In genomic region chr2:173058263-173058662, GRCm38 (mm10) we compare ENCODE assay signal across 14 mouse cellular contexts. TPM values are rescaled to one million over a fixed set of nuclear protein-coding genes. Genes with fewer than 3 reads are reported as not detected.
DNase-seq lines count a peak whose midpoint lies in the region; ATAC-seq and TF ChIP-seq lines count a peak whose summit lies in the region.
"Had no signal": no experiment of that assay in that cellular context is flagged by ENCODE, and none has a peak within 500 bp of the region (broad histone marks: within the 10 kb centered on the region; RNA-seq: fewer than 3 reads in every experiment).

No protein-coding gene starts in this region.

- no peak for TF ChIP-seq POLR2A in brain, embryonic 14.5 days (IDR thresholded peaks at IDR 0.05; ENCODE audit: borderline replicate concordance, extremely low read depth, insufficient read depth, insufficient read length, poor library complexity, severe bottlenecking)

- no peaks in the 10 kb centered on the region for H3K36me3 ChIP-seq in heart, embryonic 10.5 days
- H3K36me3 ChIP-seq in midbrain, embryonic 10.5 days = no peaks in the 10 kb centered on the region
- no peaks in the 10 kb centered on the region for H3K36me3 ChIP-seq in midbrain, embryonic 16.5 days (ENCODE audit: control insufficient read depth, insufficient read depth, low read length)
- H3K36me3 ChIP-seq in limb, embryonic 15.5 days = no peaks in the 10 kb centered on the region

- no peak; the same call in 1 of the 2 replicates for ATAC-seq in midbrain, embryonic 16.5 days
- ATAC-seq in limb, embryonic 15.5 days (ENCODE audit: insufficient number of reproducible peaks, low FRiP score, low TSS enrichment, low read depth) = no peak
- ATAC-seq: liver, postnatal 0 days had no signal

- WGBS in heart, embryonic 10.5 days = 33% methylated on average over 11 of the region's 11 CpGs
- WGBS in midbrain, embryonic 10.5 days = 45% methylated on average over 11 of the region's 11 CpGs
- 26% methylated on average over 11 of the region's 11 CpGs for WGBS in midbrain, embryonic 16.5 days
- WGBS in limb, embryonic 15.5 days = 61% methylated on average over 11 of the region's 11 CpGs

- no peak overlapping the region for H3K9ac ChIP-seq in midbrain, embryonic 16.5 days (ENCODE audit: low read depth, low read length)
- no peak overlapping the region for H3K9ac ChIP-seq in limb, embryonic 15.5 days
- H3K9ac ChIP-seq: liver, postnatal 0 days had no signal

- no peaks in the 10 kb centered on the region for H3K27me3 ChIP-seq in heart, embryonic 10.5 days (ENCODE audit: insufficient read depth, poor library complexity, severe bottlenecking)
- no peaks in the 10 kb centered on the region for H3K27me3 ChIP-seq in midbrain, embryonic 10.5 days (ENCODE audit: low read depth, poor library complexity, severe bottlenecking)
- H3K27me3 ChIP-seq in midbrain, embryonic 16.5 days (ENCODE audit: control insufficient read depth, insufficient read depth, low read depth, low read length) = no peaks in the 10 kb centered on the region
- H3K27me3 ChIP-seq in limb, embryonic 15.5 days = no peaks in the 10 kb centered on the region

- H3K4me1 ChIP-seq in heart, embryonic 10.5 days = peaks cover 80% of the 10 kb centered on the region
- H3K4me1 ChIP-seq in midbrain, embryonic 10.5 days = peaks cover 35% of the 10 kb centered on the region
- no peaks in the 10 kb centered on the region for H3K4me1 ChIP-seq in midbrain, embryonic 16.5 days (ENCODE audit: control insufficient read depth, insufficient read depth, low read length)
- H3K4me1 ChIP-seq in limb, embryonic 15.5 days = peaks cover 14% of the 10 kb centered on the region; the same call in 1 of the 2 replicates

- no peak overlapping the region for H3K4me2 ChIP-seq in midbrain, embryonic 16.5 days (ENCODE audit: low read length)
- H3K4me2 ChIP-seq in limb, embryonic 15.5 days = no peak overlapping the region

- DNase-seq in heart, embryonic 10.5 days (ENCODE audit: low spot score) = no peak
- no peak for DNase-seq in heart, postnatal 36 days
- no peak for DNase-seq in midbrain, embryonic 10.5 days (ENCODE audit: low spot score)
- peak; percentile 18 for DNase-seq in brain, embryonic 14.5 days (ENCODE audit: low read depth)
- DNase-seq in testis, postnatal 14 days (ENCODE audit: low spot score) = no peak
- DNase-seq in left cerebral cortex, adult 11 months (ENCODE audit: low spot score) = no peak
- DNase-seq: cerebellum, adult 8-10 months; embryo, embryonic 11 days; kidney, postnatal 14 days; layer of hippocampus, adult 9-11 months; liver, postnatal 0 days; lung, postnatal 4 days had no signal

- TF ChIP-seq CTCF in brain, embryonic 14.5 days (IDR thresholded peaks at IDR 0.05; ENCODE audit: borderline replicate concordance, extremely low read depth, insufficient read depth, insufficient read length) = no peak

- peak overlapping the region; percentile 81 for H3K27ac ChIP-seq in heart, embryonic 10.5 days
- H3K27ac ChIP-seq in midbrain, embryonic 10.5 days (replicated peaks) = peak overlapping the region; percentile 38
- no peak overlapping the region for H3K27ac ChIP-seq in midbrain, embryonic 16.5 days (ENCODE audit: low read length)
- H3K27ac ChIP-seq in limb, embryonic 15.5 days = peak overlapping the region; percentile 30; the same call in 1 of the 2 replicates

- peak overlapping the region; percentile 13 for H3K4me3 ChIP-seq in heart, embryonic 10.5 days
- H3K4me3 ChIP-seq in midbrain, embryonic 10.5 days = no peak overlapping the region
- no peak overlapping the region for H3K4me3 ChIP-seq in midbrain, embryonic 16.5 days (ENCODE audit: low read depth, low read length)
- no peak overlapping the region for H3K4me3 ChIP-seq in limb, embryonic 15.5 days

- intact Hi-C loops in heart, postnatal 36 days (cut with DNase I) = no loop called here

- H3K9me3 ChIP-seq in heart, embryonic 10.5 days = no peaks in the 10 kb centered on the region
- no peaks in the 10 kb centered on the region for H3K9me3 ChIP-seq in midbrain, embryonic 10.5 days (replicated peaks)
- no peaks in the 10 kb centered on the region for H3K9me3 ChIP-seq in midbrain, embryonic 16.5 days (replicated peaks; ENCODE audit: control insufficient read depth, low read length, poor library complexity, severe bottlenecking)
- H3K9me3 ChIP-seq in limb, embryonic 15.5 days = no peaks in the 10 kb centered on the region

RNA-seq across cellular contexts. Expression of gene Rbm38, which starts 38.0 kb away (rescaled TPM):
- polyA plus RNA-seq in heart, embryonic 10.5 days (2016; fragmentation: Nextera tagmentation; extraction: Ambion mirVana) = 156 and 188 TPM in 2 replicates
- 100 to 1,000 TPM; 159 to 209 TPM for total RNA-seq in heart, postnatal 36 days (2021)
- polyA plus RNA-seq in midbrain, embryonic 10.5 days (2016; fragmentation: Nextera tagmentation; extraction: Ambion mirVana) = 94.6 and 107 TPM in 2 replicates
- polyA plus RNA-seq in midbrain, embryonic 16.5 days (2015; fragmentation: Nextera tagmentation; extraction: Ambion mirVana) = 9.9 and 12.9 TPM in 2 replicates
- 60.9 and 70.5 TPM in 2 replicates for polyA plus RNA-seq in brain, embryonic 14.5 days (2012; rRNA removed)
- 21.9 and 37.9 TPM in 2 replicates for polyA plus RNA-seq in limb, embryonic 15.5 days (2015; fragmentation: Nextera tagmentation; extraction: Ambion mirVana)

RNA-seq across cellular contexts. Expression of gene Rae1, which starts 58.3 kb away (rescaled TPM):
- 139 and 162 TPM in 2 replicates for polyA plus RNA-seq in heart, embryonic 10.5 days (2016; fragmentation: Nextera tagmentation; extraction: Ambion mirVana)
- 10 to 100 TPM; 24.0 to 24.7 TPM for total RNA-seq in heart, postnatal 36 days (2021)
- polyA plus RNA-seq in midbrain, embryonic 10.5 days (2016; fragmentation: Nextera tagmentation; extraction: Ambion mirVana) = 155 and 169 TPM in 2 replicates
- 115 and 118 TPM in 2 replicates for polyA plus RNA-seq in midbrain, embryonic 16.5 days (2015; fragmentation: Nextera tagmentation; extraction: Ambion mirVana)
- 119 and 147 TPM in 2 replicates for polyA plus RNA-seq in brain, embryonic 14.5 days (2012; rRNA removed)
- 112 and 115 TPM in 2 replicates for polyA plus RNA-seq in limb, embryonic 15.5 days (2015; fragmentation: Nextera tagmentation; extraction: Ambion mirVana)
